Mouse (Mus musculus) lung, postnatal 14 days (tissue): ENCODE measurements around the gene Sdr39u1.
A peak's percentile ranks its signal among the peaks of the same experiment; 100 is the strongest.

Experiments used
- DNase-seq: peaks from one replicate; pipeline ENCODE4 v3.0.0; 2021

Sdr39u1 gene

GRCm38 (mm10) chr14:55899701-55900413 lies at the start of gene Sdr39u1:
Sdr39u1 (minus strand) TSS chr14:55900293.
- DNase-seq = peak; percentile 83

- DNase-seq = no peak
Measured at GRCm38 (mm10) chr14:55946269-55946969, 46.3 kb upstream of the Sdr39u1 start.

GRCm38 (mm10) chr14:55944575-55944974 lies 44.5 kb upstream of the Sdr39u1 start, which contains the start of gene Cma1:
Cma1 (minus strand) TSS chr14:55944675.
- no peak for DNase-seq

- DNase-seq = no peak
Measured at GRCm38 (mm10) chr14:55943601-55944000, 43.5 kb upstream of the Sdr39u1 start.

GRCm38 (mm10) chr14:55940070-55940800 lies 40.1 kb upstream of the Sdr39u1 start:
- no peak for DNase-seq

- DNase-seq = peak; percentile 76
Measured at GRCm38 (mm10) chr14:55933586-55933985, 33.5 kb upstream of the Sdr39u1 start.

- DNase-seq = no peak
Measured at GRCm38 (mm10) chr14:55929263-55929997, 29.3 kb upstream of the Sdr39u1 start.

- no peak for DNase-seq
Measured at GRCm38 (mm10) chr14:55926847-55927246, 26.8 kb upstream of the Sdr39u1 start.

GRCm38 (mm10) chr14:55922475-55923232 lies 22.6 kb upstream of the Sdr39u1 start:
- DNase-seq = no peak

- peak; percentile 87 for DNase-seq
Measured at GRCm38 (mm10) chr14:55918240-55919082, 18.4 kb upstream of the Sdr39u1 start.

GRCm38 (mm10) chr14:55913406-55913805 lies 13.3 kb upstream of the Sdr39u1 start:
- DNase-seq = no peak

GRCm38 (mm10) chr14:55905518-55905917 lies 5.4 kb upstream of the Sdr39u1 start:
- no peak for DNase-seq

- no peak for DNase-seq
Measured at GRCm38 (mm10) chr14:55900414-55900755, 292 bp upstream of the Sdr39u1 start.

- no peak for DNase-seq
Measured at GRCm38 (mm10) chr14:55898947-55899346, 1.1 kb downstream of the Sdr39u1 start.

- no peak for DNase-seq
Measured at GRCm38 (mm10) chr14:55897671-55898070, 2.4 kb downstream of the Sdr39u1 start.

- no peak for DNase-seq
Measured at GRCm38 (mm10) chr14:55886571-55887382, 13.3 kb downstream of the Sdr39u1 start.

GRCm38 (mm10) chr14:55885791-55886271 lies 14.3 kb downstream of the Sdr39u1 start:
- DNase-seq = peak; percentile 63

- DNase-seq = peak; percentile 17
Measured at GRCm38 (mm10) chr14:55885114-55885790, 14.8 kb downstream of the Sdr39u1 start.

GRCm38 (mm10) chr14:55884713-55885113 lies 15.4 kb downstream of the Sdr39u1 start, which contains the start of gene Khnyn:
Khnyn (plus strand) TSS chr14:55884947.
- peak; percentile 90 for DNase-seq
